Mouse (Mus musculus) lung, embryonic 14.5 days (tissue): ENCODE measurements at regions not wholly inside any gene's neighbourhood (a gene's known extent, or its start where the extent isn't known, plus 50 kb on each side); places are given as distances from the start of the nearest gene placed in this dataset.

Source experiments
- ATAC-seq: fragments of 200-750 bp; cut with Nextera tagmentation; 2 replicates; pipeline ENCODE4 v1.8.0; 2017; ENCODE audit warnings: mild to moderate bottlenecking, moderate TSS enrichment, moderate library complexity; ENCODE audit not compliant: insufficient read depth
- DNase-seq: peaks from one replicate; pipeline ENCODE4 v3.0.0-alpha.2; 2015
- H3K27ac ChIP-seq: fragments of 300-500 bp; sonication (generic); 2 replicates; pipeline ENCODE4 v1.5.1; 2014; ENCODE audit warnings: low read depth, mild to moderate bottlenecking, moderate library complexity
- H3K27me3 ChIP-seq: fragments of 300-500 bp; sonication (generic); 2 replicates; pipeline ENCODE4 v1.6.1; 2014; ENCODE audit warnings: low read length, control low read depth; ENCODE audit not compliant: insufficient read depth
- H3K36me3 ChIP-seq: fragments of 300-500 bp; sonication (generic); 2 replicates; pipeline ENCODE4 v1.6.1; 2014; ENCODE audit warnings: control low read depth; ENCODE audit not compliant: insufficient read depth
- H3K4me1 ChIP-seq: fragments of 300-500 bp; sonication (generic); 2 replicates; pipeline ENCODE4 v1.6.1; 2014; ENCODE audit warnings: antibody characterized with exemption, control low read depth; ENCODE audit not compliant: insufficient read depth
- H3K4me2 ChIP-seq: fragments of 300-500 bp; sonication (generic); 2 replicates; pipeline ENCODE4 v1.6.1; 2014; ENCODE audit warnings: mild to moderate bottlenecking
- H3K4me3 ChIP-seq: fragments of 300-500 bp; sonication (generic); 2 replicates; pipeline ENCODE4 v1.5.1; 2014; ENCODE audit warnings: low read depth, low read length
- H3K9ac ChIP-seq: fragments of 300-500 bp; sonication (generic); 2 replicates; pipeline ENCODE4 v1.6.1; 2014
- H3K9me3 ChIP-seq: fragments of 300-500 bp; sonication (generic); 2 replicates; pipeline ENCODE4 v1.6.1; 2016; ENCODE audit warnings: low read depth, low read length, control low read depth
- CTCF ChIP-seq: IDR thresholded peaks from 2 replicates; pipeline ENCODE4 v1.5.1; 2016; ENCODE audit warnings: antibody characterized with exemption, low read depth
- WGBS: fragments of 180-500 bp; shearing (Covaris S2); extraction: QIAGEN DNeasy Blood & Tissue Kit; methylation state at CpG from one replicate; pipeline ENCODE4 v1.1.7; 2014; 5-methylcytosine and 5-hydroxymethylcytosine counted together

DNA sequence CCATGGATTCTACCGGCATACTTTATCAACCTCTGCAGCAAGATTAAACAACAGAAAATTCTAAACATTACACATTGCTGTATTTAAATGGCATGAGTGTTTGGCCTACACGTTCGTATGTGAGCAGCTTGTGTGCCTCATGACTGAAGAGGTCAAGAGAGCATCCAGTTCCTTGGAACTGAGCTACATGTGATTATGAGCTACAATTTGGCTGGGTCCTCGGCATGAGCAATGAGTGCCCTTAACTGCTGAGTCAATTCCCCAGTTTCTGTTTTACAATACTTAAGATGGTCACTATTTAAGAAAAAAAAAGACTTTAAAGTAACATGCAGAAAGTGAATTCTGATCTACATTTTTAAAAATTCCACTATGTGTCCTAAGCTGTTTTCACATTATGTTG is 338.4 kb upstream of the Gpc6 start:
- no peak for ATAC-seq
- Histone ChIP-seq H3K4me2 (no peak overlapping the region), H3K36me3 (no peaks in the 10 kb centered on the region), H3K27me3 (no peaks in the 10 kb centered on the region), H3K9me3 (no peaks in the 10 kb centered on the region), H3K4me3 (no peak overlapping the region), H3K9ac (no peak overlapping the region), H3K27ac (no peak overlapping the region), H3K4me1 (no peaks in the 10 kb centered on the region)
- peak; percentile 20 for DNase-seq
- WGBS = 34% methylated on average over 4 of the region's 4 CpGs
- no peak for TF ChIP-seq CTCF

DNA sequence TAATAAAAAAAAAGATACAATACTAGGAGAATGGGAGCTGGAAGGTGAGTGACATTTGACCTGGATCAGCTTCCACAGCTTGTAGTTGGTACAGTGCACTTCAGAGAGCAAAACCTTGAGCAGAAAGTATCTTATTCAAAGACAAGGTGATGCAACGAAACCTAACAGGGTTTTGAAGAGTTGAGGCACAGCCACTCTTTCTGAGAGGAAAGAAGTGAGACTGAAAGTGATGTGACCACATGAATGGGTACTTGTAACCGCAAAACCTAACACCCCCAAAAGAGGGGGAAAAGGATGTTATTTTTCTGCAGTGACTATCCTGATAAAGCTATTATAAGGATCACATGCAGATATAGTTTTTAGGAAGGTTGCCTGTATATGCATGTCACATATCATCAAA is 335.6 kb upstream of the Gpc6 start:
- H3K27ac ChIP-seq = no peak overlapping the region
- no peaks in the 10 kb centered on the region for H3K4me1 ChIP-seq
- ATAC-seq (no peak), DNase-seq (no peak)
- H3K4me2 ChIP-seq = no peak overlapping the region
- 83% methylated on average over 2 of the region's 2 CpGs for whole genome bisulfite sequencing
- H3K27me3 ChIP-seq = no peaks in the 10 kb centered on the region
- H3K9ac ChIP-seq = no peak overlapping the region
- H3K36me3 ChIP-seq = no peaks in the 10 kb centered on the region
- no peaks in the 10 kb centered on the region for H3K9me3 ChIP-seq
- H3K4me3 ChIP-seq = no peak overlapping the region
- TF ChIP-seq CTCF = no peak

DNA sequence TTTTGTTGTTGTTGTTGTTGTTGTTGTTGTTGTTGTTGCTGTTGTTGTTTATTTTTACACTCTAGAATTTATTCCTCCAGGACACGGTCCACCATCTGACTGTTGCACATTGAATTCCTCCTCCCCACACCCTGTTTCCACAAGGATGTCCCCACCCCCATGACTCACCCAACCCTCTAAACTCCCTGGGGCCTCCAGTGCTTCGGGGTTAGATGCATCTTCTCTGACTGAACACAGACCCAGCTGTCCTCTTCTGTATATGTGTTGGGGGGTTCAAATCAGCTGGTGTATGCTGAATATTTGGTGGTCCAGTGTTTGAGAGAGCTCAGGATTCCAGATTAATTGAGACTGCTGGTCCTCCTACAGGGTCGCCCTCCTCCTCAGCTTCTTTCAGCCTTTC is 335.0 kb upstream of the Gpc6 start:
- Histone ChIP-seq H3K4me1 (no peaks in the 10 kb centered on the region), H3K4me2 (no peak overlapping the region), H3K36me3 (no peaks in the 10 kb centered on the region), H3K27me3 (no peaks in the 10 kb centered on the region), H3K9me3 (no peaks in the 10 kb centered on the region), H3K27ac (no peak overlapping the region), H3K4me3 (no peak overlapping the region), H3K9ac (no peak overlapping the region)
- DNase-seq (no peak), ATAC-seq (no peak)
- no peak for TF ChIP-seq CTCF
- WGBS = 89% methylated on average over 3 of the region's 3 CpGs

DNA sequence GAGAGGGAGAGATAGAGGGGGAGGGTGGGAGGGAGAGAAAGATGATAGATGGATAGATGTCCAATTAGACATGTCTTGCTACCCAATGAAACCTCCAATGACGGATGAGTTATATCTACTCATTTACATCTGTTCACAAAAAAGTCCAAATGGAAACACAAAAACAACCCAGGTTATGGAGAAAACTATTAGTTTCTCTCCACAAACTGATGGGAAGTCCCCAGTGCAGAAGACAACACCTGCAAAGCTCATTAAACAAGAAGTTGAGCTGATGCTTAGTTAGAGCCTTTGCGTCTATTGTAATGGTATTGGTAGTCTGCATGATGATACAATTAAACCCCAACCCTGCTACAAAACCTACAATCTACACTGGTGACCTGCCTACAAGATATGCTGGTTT is 317.0 kb upstream of the Gpc6 start:
- H3K9ac ChIP-seq = no peak overlapping the region
- H3K27me3 ChIP-seq = no peaks in the 10 kb centered on the region
- H3K4me2 ChIP-seq = no peak overlapping the region
- H3K4me1 ChIP-seq = no peaks in the 10 kb centered on the region
- DNase-seq (no peak), ATAC-seq (no peak)
- no peak for TF ChIP-seq CTCF
- H3K4me3 ChIP-seq = no peak overlapping the region
- no peaks in the 10 kb centered on the region for H3K36me3 ChIP-seq
- no peak overlapping the region for H3K27ac ChIP-seq
- WGBS = 93% methylated on average over 2 of the region's 2 CpGs
- H3K9me3 ChIP-seq = no peaks in the 10 kb centered on the region

DNA sequence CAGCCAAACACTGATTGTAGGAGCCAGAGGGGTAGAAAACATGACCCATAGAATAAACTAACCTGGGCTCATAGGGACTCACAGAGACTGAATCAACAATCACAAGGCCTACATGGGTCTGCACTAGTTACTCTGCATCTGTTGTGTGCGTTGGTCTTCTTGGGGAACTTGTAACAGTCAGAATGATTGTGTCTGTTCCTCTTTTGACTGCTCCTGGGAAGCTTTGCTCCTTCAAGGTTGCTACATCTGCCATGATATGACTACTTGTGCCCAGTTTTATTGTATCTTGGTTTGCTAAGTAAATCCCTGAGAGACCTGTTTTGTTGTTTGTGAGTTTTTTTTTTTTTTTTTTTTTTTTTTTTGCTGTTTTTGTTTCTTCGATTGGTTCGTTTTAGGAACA is 313.9 kb upstream of the Gpc6 start:
- DNase-seq = no peak
- TF ChIP-seq CTCF = no peak

DNA sequence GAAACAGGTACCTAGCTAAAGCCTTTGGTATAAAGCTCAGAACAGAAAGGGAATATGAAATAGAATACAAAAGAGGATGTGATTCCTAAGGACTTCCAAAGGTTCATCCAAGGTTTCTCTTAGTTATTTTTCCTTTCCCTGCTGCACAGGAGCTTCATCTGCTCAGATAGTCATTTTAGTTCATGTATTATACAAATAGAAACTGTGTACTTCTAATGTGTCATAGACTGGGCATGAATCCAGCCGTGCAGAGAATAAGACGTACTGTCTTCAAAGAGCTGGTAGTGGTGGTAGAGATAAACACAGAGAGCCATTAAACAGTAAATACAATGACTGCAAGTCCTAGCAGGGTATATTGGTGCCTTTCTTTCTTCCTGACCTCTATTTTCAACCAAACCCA is 292.9 kb upstream of the Gpc6 start:
- 27% methylated on average over 2 of the region's 2 CpGs for WGBS
- no peak for ATAC-seq
- Histone ChIP-seq H3K9ac (no peak overlapping the region), H3K4me1 (no peaks in the 10 kb centered on the region), H3K4me2 (no peak overlapping the region), H3K27ac (no peak overlapping the region), H3K27me3 (no peaks in the 10 kb centered on the region), H3K4me3 (no peak overlapping the region), H3K36me3 (no peaks in the 10 kb centered on the region), H3K9me3 (no peaks in the 10 kb centered on the region)
- DNase-seq = peak; percentile 76
- no peak for TF ChIP-seq CTCF

More for the DNA sequence above, 313.9 kb upstream of the Gpc6 start:
- Histone ChIP-seq H3K9me3 (no peaks in the 10 kb centered on the region), H3K4me1 (no peaks in the 10 kb centered on the region), H3K27me3 (no peaks in the 10 kb centered on the region), H3K9ac (no peak overlapping the region), H3K4me2 (no peak overlapping the region), H3K36me3 (no peaks in the 10 kb centered on the region), H3K27ac (no peak overlapping the region), H3K4me3 (no peak overlapping the region)
- no peak for ATAC-seq
- WGBS = 80% methylated on average over 3 of the region's 3 CpGs

DNA sequence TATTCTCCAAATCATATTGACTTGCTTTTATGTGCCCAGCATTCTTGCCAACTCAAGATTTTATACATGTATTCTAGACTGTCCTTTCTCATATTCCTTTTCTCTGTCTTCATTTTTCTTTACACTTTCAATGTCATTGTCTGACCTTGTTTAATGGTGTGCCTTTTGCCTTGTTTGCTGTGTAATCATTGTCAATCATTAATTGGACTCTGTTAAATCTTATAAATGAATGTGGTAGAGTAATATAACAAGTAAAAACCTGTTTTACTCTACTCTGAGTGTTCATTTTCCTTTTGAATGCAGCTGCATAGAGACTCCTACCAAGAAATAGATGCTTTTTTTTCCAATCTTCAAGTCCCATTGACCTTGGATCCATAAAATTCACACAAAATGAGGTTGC is 283.0 kb upstream of the Gpc6 start:
- Histone ChIP-seq H3K4me3 (no peak overlapping the region), H3K4me1 (no peaks in the 10 kb centered on the region)

DNA sequence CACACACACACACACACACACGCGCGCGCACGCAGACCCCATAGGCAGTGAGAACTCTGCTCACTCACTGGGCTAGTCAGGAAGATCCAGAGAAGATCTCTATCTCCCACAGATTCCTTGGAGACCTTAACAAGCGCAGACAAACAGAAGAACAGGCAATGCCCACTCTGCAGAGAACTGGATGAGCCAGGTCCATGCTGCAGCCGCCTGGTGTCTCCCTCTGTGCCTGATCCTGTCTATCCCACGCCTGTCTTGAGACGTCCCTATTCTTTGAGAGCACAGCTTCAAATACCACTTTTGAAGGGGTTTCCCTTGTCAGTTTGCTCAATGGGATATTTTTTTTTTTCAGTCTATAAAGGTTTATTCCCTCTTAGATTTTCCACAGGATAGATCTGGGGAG is 273.2 kb upstream of the Gpc6 start:
- ATAC-seq (no peak), DNase-seq (no peak)
- WGBS = 76% methylated on average over 9 of the region's 9 CpGs
- no peak overlapping the region for H3K4me2 ChIP-seq
- H3K36me3 ChIP-seq = no peaks in the 10 kb centered on the region
- no peaks in the 10 kb centered on the region for H3K4me1 ChIP-seq
- no peak for TF ChIP-seq CTCF
- no peaks in the 10 kb centered on the region for H3K27me3 ChIP-seq
- no peak overlapping the region for H3K4me3 ChIP-seq
- no peak overlapping the region for H3K27ac ChIP-seq
- H3K9ac ChIP-seq = no peak overlapping the region
- no peaks in the 10 kb centered on the region for H3K9me3 ChIP-seq

More for the DNA sequence above, 283.0 kb upstream of the Gpc6 start:
- H3K27ac ChIP-seq = no peak overlapping the region
- no peaks in the 10 kb centered on the region for H3K9me3 ChIP-seq
- H3K27me3 ChIP-seq = no peaks in the 10 kb centered on the region
- no peak overlapping the region for H3K9ac ChIP-seq
- H3K4me2 ChIP-seq = no peak overlapping the region
- DNase-seq (no peak), ATAC-seq (no peak)
- no peak for TF ChIP-seq CTCF
- no peaks in the 10 kb centered on the region for H3K36me3 ChIP-seq
